Mouse (Mus musculus) c-Kit-positive CD71-positive TER-119-negative erythroid progenitor cells, embryonic 14.5 days (primary cell): ENCODE data around the gene Marveld3.

Experiments
- DNase-seq: peaks from one replicate; pipeline ENCODE4 v3.0.0-alpha.2; 2013; ENCODE audit warnings: low read depth

The Marveld3 gene

GRCm38 (mm10) chr8:109902379-109902778 is 59.6 kb downstream of the Marveld3 start:
- no peak for DNase-seq
